Mouse (Mus musculus) liver, postnatal 0 days (tissue): ENCODE results near the gene Fabp6.

Source experiments
- CTCF ChIP-seq: sonication (generic); IDR thresholded peaks from 2 replicates; pipeline ENCODE4 v1.5.1; 2016; ENCODE audit warnings: antibody characterized with exemption, low read depth
- EP300 ChIP-seq: IDR thresholded peaks from 2 replicates; pipeline ENCODE4 v1.6.1; 2016; ENCODE audit warnings: antibody characterized with exemption, low read depth, mild to moderate bottlenecking

DNA sequence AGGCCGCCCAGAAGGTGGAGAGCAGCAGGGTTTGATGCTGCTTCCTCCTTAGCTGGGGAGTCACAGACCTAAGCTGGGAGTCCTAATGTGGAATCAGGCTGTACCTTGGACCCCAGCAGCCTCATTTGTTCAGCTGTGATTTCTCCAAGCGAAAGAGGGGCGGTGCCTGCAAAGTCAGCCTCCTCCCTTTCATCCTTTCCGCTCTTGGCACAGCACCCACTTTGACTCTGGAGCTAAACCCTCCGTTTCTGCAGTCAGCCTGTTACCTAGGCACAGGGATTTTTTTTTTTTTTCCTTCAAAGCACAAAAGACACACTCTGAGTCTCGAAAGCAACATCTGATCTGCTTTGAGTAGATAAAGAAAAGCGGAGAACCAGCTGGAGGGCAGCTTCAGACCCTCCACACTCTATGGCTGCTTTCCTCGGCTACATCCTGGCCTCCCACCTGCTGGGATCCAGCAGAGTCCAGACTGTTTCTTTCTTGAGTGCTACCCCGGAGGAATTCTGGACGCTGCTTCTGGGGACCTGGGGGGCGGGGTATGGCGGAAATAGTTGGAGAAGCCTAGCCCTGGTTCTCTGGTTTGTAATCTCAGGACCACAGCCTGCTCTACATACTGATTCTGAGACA lies 25.1 kb upstream of the Fabp6 start:
- TF ChIP-seq CTCF (no peak), EP300 (no peak)
